Mouse (Mus musculus): Measurements from ENCODE around the gene Wfdc6a.
"Not testable (repeated sequence)": the region's sequence is repeated elsewhere in the genome, so short reads cannot be mapped to it uniquely, and the experiment has no call there.

The Wfdc6a gene

GRCm38 (mm10) chr2:164585025-164585725 is at the start of gene Wfdc6a:
Gene Wfdc6a, minus strand, starts transcription at chr2:164585447.
- POLR2A ChIA-PET, result interaction anchor here in 2 of 4 experiments (0.6 kb wide), 2 partner anchors 23 to 292 kb away, joined by 4 to 5 read pairs; no protein-coding TSS in a partner anchor
- CTCF ChIA-PET, result not testable (repeated sequence)

- POLR2A ChIA-PET, result no interaction called here
- CTCF ChIA-PET, result interaction anchor here in 2 of 4 experiments (0.6 to 1.0 kb wide), 2 partner anchors 34 to 102 kb away, joined by 3 read pairs; partner anchors contain the start of genes Wfdc10 (in 1 of the 2) and Wfdc9 (in 1 of the 2)
Measured at GRCm38 (mm10) chr2:164621775-164622174, 36.5 kb upstream of the Wfdc6a start.

DNA sequence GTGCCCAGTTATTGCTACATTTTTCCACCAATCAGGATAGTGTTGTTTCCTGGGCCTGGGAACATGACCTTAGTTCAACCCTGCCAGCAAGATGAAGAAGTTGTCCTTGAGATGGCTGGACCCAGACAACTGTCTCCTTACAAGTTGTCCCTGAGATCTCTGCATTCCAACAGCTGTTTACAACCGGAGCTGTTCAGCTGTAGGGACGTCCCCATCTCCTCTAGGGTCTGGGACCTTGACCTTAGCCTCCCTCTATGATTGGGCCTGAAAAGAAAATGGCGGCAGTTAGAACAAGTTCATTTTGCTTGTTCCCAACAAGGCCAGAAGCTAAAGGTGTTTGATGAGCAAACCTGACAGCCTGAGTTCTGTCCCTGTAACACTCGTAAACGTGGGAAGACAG is 33.8 kb upstream of the Wfdc6a start:
- ChIA-PET CTCF (interaction anchor here in 3 of 4 experiments (0.6 to 1.0 kb wide), 3 partner anchors 37 to 209 kb away, joined by 3 to 4 read pairs (median 3); partner anchors contain the start of genes Wfdc10 (in 1 of the 3) and Wfdc9 (in 1 of the 3)), POLR2A (interaction anchor here in 2 of 4 experiments (0.6 to 0.7 kb wide), 2 partner anchors 631 to 1276 kb away, joined by 3 to 4 read pairs; no protein-coding TSS in a partner anchor)

GRCm38 (mm10) chr2:164615386-164615785 is 30.1 kb upstream of the Wfdc6a start:
- POLR2A ChIA-PET, result interaction anchor here in 1 of 4 experiments (0.5 kb wide), 1 partner anchor 153 kb away, joined by 4 read pairs; no protein-coding TSS in a partner anchor
- CTCF ChIA-PET, result interaction anchor here in 1 of 4 experiments (0.6 kb wide), 2 partner anchors 58 to 212 kb away, joined by 3 read pairs; no protein-coding TSS in a partner anchor

DNA sequence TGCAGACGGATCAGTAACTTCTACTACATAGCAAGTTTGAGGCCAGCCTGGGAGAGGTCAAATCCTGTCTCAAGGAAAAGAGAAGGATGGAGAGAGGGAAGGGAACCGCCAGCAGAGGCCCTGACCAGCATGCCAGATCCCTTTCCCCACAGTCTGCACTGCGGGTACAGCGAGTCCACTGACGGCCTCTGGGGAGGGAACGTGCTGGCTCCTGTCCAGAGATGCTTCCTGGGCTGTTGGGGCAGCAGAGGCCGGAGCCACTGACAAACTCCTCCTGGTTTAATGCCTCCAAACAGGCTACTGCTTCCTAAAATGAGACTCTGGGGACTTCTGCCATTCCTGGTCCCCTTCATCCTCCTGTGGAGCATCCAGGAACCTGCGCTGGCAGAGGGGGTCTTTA is 28.2 kb upstream of the Wfdc6a start, which contains the start of the genes Wfdc6b and Wfdc8:
Gene Wfdc6b, plus strand, starts transcription at position 52 of the 400 bp plus-strand sequence.
Gene Wfdc8, minus strand, starts transcription at position 156 of the 400 bp plus-strand sequence.
- CTCF ChIA-PET, result not testable (repeated sequence)
- POLR2A ChIA-PET, result interaction anchor here in 1 of 4 experiments (0.6 kb wide), 1 partner anchor 9 kb away, joined by 3 read pairs; no protein-coding TSS in a partner anchor

DNA sequence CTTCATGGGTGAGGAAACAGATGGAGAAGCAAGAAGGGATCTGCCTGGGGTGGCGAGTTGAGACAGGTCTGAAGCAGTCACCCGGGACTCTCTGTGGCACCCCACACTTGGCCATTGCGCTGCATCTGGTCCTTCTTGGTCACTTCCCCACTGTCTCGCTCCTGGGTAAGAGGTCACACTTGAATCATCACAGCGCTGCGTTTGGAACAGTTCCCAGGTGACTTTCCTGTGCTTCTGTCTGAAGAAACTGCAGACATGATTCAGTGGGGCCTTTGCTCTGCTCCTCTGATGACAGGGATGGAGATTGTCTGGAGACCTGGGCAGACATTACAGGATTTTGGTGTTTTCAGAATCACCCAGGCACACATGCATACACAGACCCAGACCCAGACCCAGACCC is 23.5 kb upstream of the Wfdc6a start:
- POLR2A ChIA-PET, result interaction anchor here in 1 of 4 experiments (0.6 to 0.8 kb wide), 2 partner anchors 17 to 24 kb away, joined by 3 to 5 read pairs; no protein-coding TSS in a partner anchor
- CTCF ChIA-PET, result interaction anchor here in 2 of 4 experiments (0.7 to 0.9 kb wide), 2 partner anchors 17 to 28 kb away, joined by 3 to 4 read pairs; no protein-coding TSS in a partner anchor

DNA sequence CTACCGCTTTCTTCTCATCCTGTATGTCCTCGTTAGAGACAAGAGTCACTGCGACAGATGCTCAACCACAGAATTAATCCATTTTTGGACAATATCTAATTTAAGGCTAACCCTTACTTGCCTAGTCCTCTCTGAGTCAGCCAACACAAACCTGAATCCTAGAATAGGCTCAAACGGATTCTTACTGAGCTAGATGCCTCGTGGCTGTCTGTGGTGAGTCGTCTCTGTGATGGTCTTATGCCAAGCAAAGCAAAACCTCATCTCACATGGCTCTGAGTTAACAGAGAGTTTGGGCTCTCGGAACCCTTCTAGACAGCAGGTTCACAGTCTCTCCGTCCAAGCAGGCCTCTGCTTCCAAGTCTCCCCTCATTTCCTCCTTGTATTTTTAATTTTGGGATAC is 19.2 kb upstream of the Wfdc6a start:
- ChIA-PET CTCF (interaction anchor here (0.5 to 2.7 kb wide), 16 partner anchors 12 to 562 kb away, joined by 3 to 16 read pairs (median 4); partner anchors contain the start of genes Eppin (in 1 of the 4) and Wfdc10 (in 1 of the 4)), POLR2A (interaction anchor here (0.6 to 1.1 kb wide), 7 partner anchors 9 to 453 kb away, joined by 3 to 5 read pairs (median 4); partner anchors contain the start of gene Wfdc6b (in 1 of the 4))

- ChIA-PET POLR2A (interaction anchor here in 1 of 4 experiments (0.7 to 0.8 kb wide), 2 partner anchors 82 to 200 kb away, joined by 4 to 5 read pairs; partner anchors contain the start of gene Wfdc13), CTCF (interaction anchor here in 3 of 4 experiments (0.6 to 2.7 kb wide), 11 partner anchors 11 to 485 kb away, joined by 3 to 16 read pairs (median 4); partner anchors contain the start of genes Eppin (in 1 of the 3) and Wfdc10 (in 1 of the 3))
Measured at GRCm38 (mm10) chr2:164603482-164603881, 18.2 kb upstream of the Wfdc6a start.

DNA sequence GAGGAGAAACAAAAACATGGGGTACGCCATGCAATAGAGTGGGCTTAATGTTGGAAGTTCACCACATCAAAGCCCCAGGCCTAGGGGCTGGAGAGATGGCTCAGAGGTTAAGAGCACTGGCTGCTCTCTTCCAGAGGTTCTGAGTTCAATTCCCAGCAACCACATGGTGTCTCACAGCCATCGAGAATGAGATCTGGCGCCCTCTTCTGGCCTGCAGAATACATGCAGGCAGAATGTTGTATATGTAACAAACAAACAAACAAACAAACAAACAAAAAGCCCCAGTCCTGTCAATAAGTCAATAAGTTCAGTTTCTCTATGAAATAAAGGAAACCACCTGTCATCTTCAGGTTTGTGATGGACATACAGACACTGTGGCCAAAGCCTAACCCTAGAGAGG is 14.9 kb upstream of the Wfdc6a start:
- CTCF ChIA-PET, result interaction anchor here in 2 of 4 experiments (0.7 to 1.0 kb wide), 2 partner anchors 17 to 126 kb away, joined by 3 read pairs; no protein-coding TSS in a partner anchor
- POLR2A ChIA-PET, result no interaction called here

GRCm38 (mm10) chr2:164593494-164593893 is 8.2 kb upstream of the Wfdc6a start, which contains the start of gene Eppin:
Gene Eppin, minus strand, starts transcription at chr2:164593594.
- ChIA-PET CTCF (interaction anchor here (0.5 to 2.5 kb wide), 17 partner anchors 10 to 1224 kb away, joined by 3 to 16 read pairs (median 4); partner anchors contain the start of genes Wfdc10 (in 1 of the 4) and Wfdc9 (in 1 of the 4)), POLR2A (no interaction called here)

- CTCF ChIA-PET, result interaction anchor here (0.5 to 2.7 kb wide), 50 partner anchors 10 to 366 kb away, joined by 3 to 53 read pairs (median 4); partner anchors contain the start of genes Wfdc10 (in 2 of the 4), Wfdc9 (in 2 of the 4) and Gm20458 (in 1 of the 4)
- POLR2A ChIA-PET, result interaction anchor here in 3 of 4 experiments (0.5 to 1.4 kb wide), 8 partner anchors 16 to 483 kb away, joined by 3 to 6 read pairs (median 3); no protein-coding TSS in a partner anchor
Measured at GRCm38 (mm10) chr2:164592014-164592413, 6.8 kb upstream of the Wfdc6a start.

DNA sequence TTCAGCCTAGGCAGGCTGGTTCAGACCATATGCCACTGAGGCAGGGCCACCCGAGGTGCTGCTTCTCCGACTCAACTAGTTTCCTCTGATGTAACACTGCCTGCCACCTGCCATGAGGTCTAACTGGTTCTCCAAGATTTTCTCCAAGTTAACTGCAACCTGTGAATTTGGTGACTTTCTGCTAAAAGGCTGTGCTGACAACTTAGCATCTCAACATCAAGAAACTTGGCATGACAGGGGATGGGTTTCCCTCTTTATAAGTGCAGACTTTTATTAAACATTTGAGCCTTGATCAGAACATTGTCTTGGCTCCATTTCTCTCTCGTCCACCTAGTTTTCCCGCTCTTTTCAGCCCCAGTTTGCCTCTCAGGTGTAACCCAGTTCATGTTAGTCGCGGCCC is 11.9 kb downstream of the Wfdc6a start, which contains the start of gene Spint3:
Gene Spint3, minus strand, starts transcription at position 101 of the 400 bp plus-strand sequence.
- POLR2A ChIA-PET, result interaction anchor here in 1 of 4 experiments (1.3 to 1.4 kb wide), 2 partner anchors 10 to 197 kb away, joined by 4 read pairs; partner anchors contain the start of gene Wfdc2
- CTCF ChIA-PET, result interaction anchor here in 3 of 4 experiments (0.6 to 1.2 kb wide), 3 partner anchors 63 to 221 kb away, joined by 3 to 4 read pairs (median 4); no protein-coding TSS in a partner anchor

GRCm38 (mm10) chr2:164567460-164567859 is 17.8 kb downstream of the Wfdc6a start:
- CTCF ChIA-PET, result interaction anchor here in 1 of 4 experiments (0.6 kb wide), 1 partner anchor 572 kb away, joined by 3 read pairs; no protein-coding TSS in a partner anchor

DNA sequence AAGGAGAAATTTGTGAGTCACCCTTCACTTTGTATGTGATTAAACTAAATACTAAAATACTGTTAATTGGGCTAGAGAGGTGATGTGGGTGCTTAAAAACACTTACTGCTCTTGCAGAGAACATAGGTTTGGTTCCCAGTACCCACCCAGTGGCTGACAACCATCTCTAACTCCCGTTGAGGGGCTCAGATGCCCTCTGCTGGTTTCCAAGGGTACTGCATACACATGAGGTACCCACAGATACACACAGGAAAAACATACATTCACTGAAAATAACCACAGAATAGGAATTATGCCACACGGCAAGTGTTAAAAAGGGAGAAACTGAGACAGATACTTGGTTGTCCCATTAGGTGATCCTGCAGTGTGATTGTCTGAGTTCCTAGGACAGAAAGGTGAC is 18.2 kb downstream of the Wfdc6a start:
- POLR2A ChIA-PET, result no interaction called here
- CTCF ChIA-PET, result interaction anchor here in 1 of 4 experiments (0.5 kb wide), 1 partner anchor 101 kb away, joined by 4 read pairs; no protein-coding TSS in a partner anchor

More at GRCm38 (mm10) chr2:164567460-164567859, 17.8 kb downstream of the Wfdc6a start:
- POLR2A ChIA-PET, result interaction anchor here in 2 of 4 experiments (0.6 to 1.0 kb wide), 3 partner anchors 9 to 142 kb away, joined by 3 to 4 read pairs (median 3); no protein-coding TSS in a partner anchor

DNA sequence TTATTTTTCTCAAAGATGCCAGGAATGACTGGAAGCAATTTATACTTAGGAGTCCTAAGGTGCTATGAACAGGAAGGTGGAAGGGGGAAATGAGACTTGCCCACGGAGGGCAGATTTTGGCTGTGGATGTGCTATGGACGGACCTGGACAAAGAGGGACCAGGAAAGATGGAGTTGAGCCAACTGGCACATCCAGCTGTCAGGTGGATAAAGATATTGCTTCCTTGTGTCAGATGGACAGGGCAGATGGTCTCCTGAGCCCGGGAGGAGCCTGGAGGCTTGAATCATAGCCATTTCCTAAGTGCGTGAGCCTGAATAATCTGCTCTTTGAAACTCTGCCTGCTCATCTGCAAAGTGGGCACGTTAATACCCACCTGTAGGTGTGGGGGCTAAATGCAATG is 20.9 kb downstream of the Wfdc6a start:
- POLR2A ChIA-PET, result interaction anchor here in 2 of 4 experiments (0.5 to 1.2 kb wide), 2 partner anchors 239 to 240 kb away, joined by 3 read pairs; partner anchors contain the start of gene Acot8 (in 1 of the 2)
- CTCF ChIA-PET, result interaction anchor here in 3 of 4 experiments (0.6 to 3.4 kb wide), 12 partner anchors 12 to 314 kb away, joined by 3 to 16 read pairs (median 3); partner anchors contain the start of genes Eppin (in 1 of the 3) and Slpi (in 1 of the 3)

- POLR2A ChIA-PET, result interaction anchor here (0.6 to 1.9 kb wide), 13 partner anchors 9 to 146 kb away, joined by 3 to 6 read pairs (median 4); partner anchors contain the start of genes Sdc4 (in 2 of the 4), Pigt (in 1 of the 4) and Spint3 (in 1 of the 4)
- CTCF ChIA-PET, result interaction anchor here (0.6 to 3.4 kb wide), 25 partner anchors 13 to 1218 kb away, joined by 3 to 16 read pairs (median 3); partner anchors contain the start of genes Gm20458 (in 2 of the 4), Slpi (in 2 of the 4) and Eppin (in 1 of the 4)
Measured at GRCm38 (mm10) chr2:164563339-164564038, 21.8 kb downstream of the Wfdc6a start.
